Mouse (Mus musculus) ovary, adult 10 weeks (tissue): Measurements from ENCODE around the gene Timd4. TPM values are rescaled to one million over a fixed set of nuclear protein-coding genes. Genes with fewer than 3 reads are reported as not detected.

Experiments used
- polyA plus RNA-seq: library from polyadenylated mRNA; stranded (reverse); fragments of 350-450 nt; fragmentation: Illumina TruSeq; extraction: RNeasy Lipid Tissue Mini Kit (QIAGEN cat#74804); gene quantifications from one replicate; pipeline ENCODE4 v1.2.3, GENCODE M21; 2014

The Timd4 gene
- 1.6 TPM for polyA plus RNA-seq

GRCm38 (mm10) chr11:46810511-46810910 lies at the start of gene Timd4:
TSS of gene Timd4 (plus strand) at chr11:46810800.

Other genes with a start within 250 kb of the Timd4 start
- not detected for gene BC053393, start 239.3 kb upstream of the Timd4 start, polyA plus RNA-seq
- gene Dppa1, start 181.5 kb upstream of the Timd4 start, polyA plus RNA-seq: 0.88 TPM
- 0.34 TPM for gene Timd2, start 103.7 kb upstream of the Timd4 start, polyA plus RNA-seq
- 0.43 TPM for gene Havcr1, start 75.7 kb upstream of the Timd4 start, polyA plus RNA-seq